21 mouse cellular contexts compared by ENCODE assay signal in genomic region chr13:49738011-49738410, GRCm38 (mm10). TPM values are rescaled to one million over a fixed set of nuclear protein-coding genes. Genes with fewer than 3 reads are reported as not detected.
DNase-seq lines count a peak whose midpoint lies in the region; ATAC-seq and TF ChIP-seq lines count a peak whose summit lies in the region.
"Had no signal": no experiment of that assay in that cellular context is flagged by ENCODE, and none has a peak within 500 bp of the region (broad histone marks: within the 10 kb centered on the region; RNA-seq: fewer than 3 reads in every experiment).

No protein-coding gene starts in this region.

- no peaks in the 10 kb centered on the region for H3K79me2 ChIP-seq in MEL (ENCODE audit: control insufficient read depth, insufficient read depth, low read length, poor library complexity)

- TF ChIP-seq POLR2A in MEL (IDR thresholded peaks at IDR 0.05; ENCODE audit: control insufficient read depth in 1 of 2, insufficient read depth in 1 of 2, low read depth in 1 of 2, low read length in 2 of 2, poor library complexity in 1 of 2) = no peak
- TF ChIP-seq POLR2A in lung, adult 2 months (IDR thresholded peaks at IDR 0.05; ENCODE audit: borderline replicate concordance, extremely low read depth, low read depth, low read length) = no peak

- TF ChIP-seq RAD21 in MEL (IDR thresholded peaks at IDR 0.05; ENCODE audit: low read depth, low read length) = no peak

- ATAC-seq in common myeloid progenitor, adult 5-6 weeks (replicated peaks; ENCODE audit: low read depth, poor library complexity, severe bottlenecking) = 0 out of 2 replicates have a peak, but pooled peaks have one; percentile 15
- ATAC-seq: activated CD4-positive, CD25-positive, alpha-beta regulatory T cell, adult 4 months; forebrain, embryonic 13.5 days; forebrain, embryonic 15.5 days; forebrain, postnatal 0 days; Patski had no signal

- H3K9me3 ChIP-seq in MEL (replicated peaks; ENCODE audit: insufficient read depth, low read length) = no peaks in the 10 kb centered on the region
- H3K9me3 ChIP-seq: embryonic facial prominence, embryonic 10.5 days; embryonic facial prominence, embryonic 12.5 days; forebrain, embryonic 13.5 days; forebrain, embryonic 15.5 days; G1E had no signal

- no peak overlapping the region for H3K27ac ChIP-seq in MEL (ENCODE audit: control insufficient read depth, low read depth, low read length)
- H3K27ac ChIP-seq: embryonic facial prominence, embryonic 10.5 days; embryonic facial prominence, embryonic 12.5 days; forebrain, embryonic 13.5 days; forebrain, embryonic 15.5 days had no signal

- no peak overlapping the region for H3K9ac ChIP-seq in MEL (ENCODE audit: control insufficient read depth, low read depth, low read length, poor library complexity, severe bottlenecking)
- H3K9ac ChIP-seq: embryonic facial prominence, embryonic 12.5 days; forebrain, embryonic 13.5 days; forebrain, embryonic 15.5 days; forebrain, postnatal 0 days had no signal

- peaks cover 8 to 11% of the 10 kb centered on the region in 2 experiments; a peak in 3 of 4 replicates for H3K36me3 ChIP-seq in MEL (ENCODE audit: control insufficient read depth in 1 of 2, insufficient read depth in 2 of 2, low read length in 2 of 2)

- TF ChIP-seq CTCF in MEL (IDR thresholded peaks at IDR 0.05 in 2 of 3, conservative IDR thresholded peaks at IDR 0.05 in 1 of 3; ENCODE audit: control insufficient read depth in 1 of 3, insufficient read depth in 1 of 3, low read depth in 2 of 3, low read length in 3 of 3, poor library complexity in 1 of 3, severe bottlenecking in 1 of 3) = no peak
- TF ChIP-seq CTCF in lung, adult 2 months (IDR thresholded peaks at IDR 0.05; ENCODE audit: insufficient read depth, low read length) = no peak

- H3K27me3 ChIP-seq in MEL (ENCODE audit: control insufficient read depth in 1 of 2, insufficient read depth in 2 of 2, low read length in 2 of 2) = no peaks in the 10 kb centered on the region
- H3K27me3 ChIP-seq: embryonic facial prominence, embryonic 12.5 days; forebrain, embryonic 13.5 days; forebrain, embryonic 15.5 days; Patski had no signal

- peak; percentile 12 for DNase-seq in 416B (ENCODE audit: low read depth)
- DNase-seq in MEL (ENCODE audit: low read depth, low spot score) = peak; percentile 66
- DNase-seq in lung, adult 2 months = no peak
- no peak for DNase-seq in adrenal gland, adult 2 months
- DNase-seq: adrenal gland, postnatal 10 days; adrenal gland, postnatal 25 days; cerebellum, adult 11 months; cerebellum, adult 18-20 months; cerebellum, adult 8-10 months; cerebellum, adult 9-11 months; cerebellum, postnatal 14 days; cerebellum, postnatal 36 days; forebrain, postnatal 0 days had no signal

- WGBS in lung, adult 2 months = 87% methylated on average over 2 of the region's 2 CpGs

- peak; percentile 56 to 87; a peak in 3 of 4 replicates for TF ChIP-seq EP300 in MEL (IDR thresholded peaks at IDR 0.05; ENCODE audit: low read depth in 1 of 2, low read length in 2 of 2)

- H3K4me1 ChIP-seq in MEL (ENCODE audit: control insufficient read depth in 1 of 2, insufficient read depth in 2 of 2, low read length in 2 of 2) = peaks cover 2 to 6% of the 10 kb centered on the region in 2 experiments; a peak in 2 of 4 replicates
- H3K4me1 ChIP-seq in lung, adult 2 months (ENCODE audit: control insufficient read depth, insufficient read depth, low read length) = no peaks in the 10 kb centered on the region
- H3K4me1 ChIP-seq: embryonic facial prominence, embryonic 12.5 days; forebrain, embryonic 13.5 days; forebrain, embryonic 15.5 days had no signal

- no peak overlapping the region for H3K4me3 ChIP-seq in MEL (ENCODE audit: control insufficient read depth in 1 of 2, insufficient read depth in 1 of 2, low read depth in 2 of 2, low read length in 2 of 2)
- H3K4me3 ChIP-seq in lung, adult 2 months (replicated peaks; ENCODE audit: extremely low read depth, low read depth, low read length) = no peak overlapping the region
- H3K4me3 ChIP-seq: embryonic facial prominence, embryonic 10.5 days; embryonic facial prominence, embryonic 12.5 days; forebrain, embryonic 13.5 days; forebrain, embryonic 15.5 days had no signal

TF ChIP-seq in MEL, 35 proteins besides CTCF, POLR2A, EP300 and RAD21:
- TF ChIP-seq MAZ (IDR thresholded peaks at IDR 0.05; ENCODE audit: low read depth, low read length) = no peak
- no peak for TF ChIP-seq ZC3H11A (IDR thresholded peaks at IDR 0.05; ENCODE audit: low read depth, low read length)
- no peak for TF ChIP-seq BHLHE40 (IDR thresholded peaks at IDR 0.05; ENCODE audit: borderline replicate concordance, low read depth, low read length)
- TF ChIP-seq NELFE (IDR thresholded peaks at IDR 0.05; ENCODE audit: low read depth, low read length) = no peak
- no peak for TF ChIP-seq KAT2A (conservative IDR thresholded peaks at IDR 0.05; ENCODE audit: low read depth, low read length)
- TF ChIP-seq ZMIZ1 (IDR thresholded peaks at IDR 0.05; ENCODE audit: low read depth, low read length) = no peak
- TF ChIP-seq TCF12 (IDR thresholded peaks at IDR 0.05; ENCODE audit: low read depth, low read length) = peak; percentile 55
- no peak for TF ChIP-seq TBP (IDR thresholded peaks at IDR 0.05; ENCODE audit: low read depth, low read length)
- peak; percentile 81 for TF ChIP-seq GATA1 (IDR thresholded peaks at IDR 0.05; ENCODE audit: low read depth, low read length)
- TF ChIP-seq RCOR1 (IDR thresholded peaks at IDR 0.05; ENCODE audit: low read depth, low read length) = peak; percentile 55
- TF ChIP-seq ETS1 (IDR thresholded peaks at IDR 0.05; ENCODE audit: low read depth, low read length) = peak; percentile 45; the same call in 1 of the 2 replicates
- no peak for TF ChIP-seq JUND (IDR thresholded peaks at IDR 0.05; ENCODE audit: low read depth, low read length)

RNA-seq across cellular contexts. Expression of gene Iars, which starts 56.1 kb away (rescaled TPM):
- 86.4 and 115 TPM in 2 replicates for total RNA-seq in MEL (2012; rRNA removed)
- polyA plus RNA-seq in MEL (2012; ENCODE audit: insufficient read depth in 1 of 2, insufficient read length in 2 of 2, low read depth in 1 of 2, low replicate concordance in 2 of 2, missing spikeins in 1 of 2) = 1,000 to 10,000 TPM in 1 of 2 experiments, 100 to 1,000 TPM in 1; 178 to 4,419 TPM
- total RNA-seq in common myeloid progenitor, adult 5-6 weeks (2017) = 87.6 and 88.7 TPM in 2 replicates
- 10.4 and 17.4 TPM in 2 replicates for polyA plus RNA-seq in lung, adult 2 months (2012; rRNA removed)
- 10 to 100 TPM; 65.8 to 78.3 TPM for total RNA-seq in adrenal gland, adult 2 months (2021)
- 6.6 and 9.3 TPM in 2 replicates for polyA plus RNA-seq in adrenal gland, adult 2 months (2012; rRNA removed)

Comparison
In these comparisons a context has a peak if more than half of its experiments do, and no peak if none do; other contexts are left out.
1. DNase-seq: peak in 416B (single experiment) and MEL (single experiment); none in lung, adult 2 months (single experiment) and adrenal gland, adult 2 months (single experiment).